Mouse (Mus musculus) embryonic fibroblast, embryonic 13.5 days (primary cell): ENCODE measurements around the gene Gm13696.

ENCODE experiments used
- CTCF ChIP-seq: IDR thresholded peaks from 2 replicates; pipeline ENCODE4 v1.5.1; 2011; ENCODE audit warnings: mild to moderate bottlenecking, control low read depth, low read length, moderate library complexity, borderline replicate concordance; ENCODE audit not compliant: insufficient read depth
- POLR2A ChIP-seq: IDR thresholded peaks from 2 replicates; pipeline ENCODE4 v1.6.1; 2011; ENCODE audit warnings: low read depth, mild to moderate bottlenecking, control low read depth, low read length, moderate library complexity

- TF ChIP-seq CTCF (no peak), POLR2A (no peak)
Observed at GRCm38 (mm10) chr2:83929478-83930088, 43.3 kb upstream of the Gm13696 start.
